Mouse (Mus musculus) frontal cortex, postnatal 36 days (tissue): ENCODE measurements around the gene Kcnj14.

Experiments
- DNase-seq, 2 experiments: peaks; one replicate each; pipeline ENCODE4 v3.0.0; 2022; ENCODE audit warnings: low spot score in 2 of 2

Kcnj14 gene

DNA sequence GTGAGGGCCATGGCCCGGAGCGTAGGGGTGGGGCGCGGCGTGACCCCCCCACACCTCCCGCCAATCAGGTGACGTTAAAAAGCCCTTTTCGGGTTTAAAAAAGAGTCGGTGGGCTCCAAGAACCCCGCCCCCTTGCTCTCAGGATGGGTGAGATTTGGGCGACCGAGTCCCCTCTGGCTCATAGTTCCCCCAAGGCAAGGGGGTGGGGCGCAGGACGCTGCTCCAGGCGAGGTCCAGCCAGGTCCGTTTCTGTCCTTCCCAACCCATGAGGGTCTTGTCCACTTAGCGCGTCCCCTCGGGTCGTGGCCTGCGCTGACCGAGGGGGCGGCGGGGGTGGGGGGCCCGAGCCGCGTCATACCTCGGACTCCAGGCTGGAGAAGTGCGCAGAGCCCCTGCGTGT, 7.8 kb upstream of the Kcnj14 start:
- no peak for DNase-seq

DNA sequence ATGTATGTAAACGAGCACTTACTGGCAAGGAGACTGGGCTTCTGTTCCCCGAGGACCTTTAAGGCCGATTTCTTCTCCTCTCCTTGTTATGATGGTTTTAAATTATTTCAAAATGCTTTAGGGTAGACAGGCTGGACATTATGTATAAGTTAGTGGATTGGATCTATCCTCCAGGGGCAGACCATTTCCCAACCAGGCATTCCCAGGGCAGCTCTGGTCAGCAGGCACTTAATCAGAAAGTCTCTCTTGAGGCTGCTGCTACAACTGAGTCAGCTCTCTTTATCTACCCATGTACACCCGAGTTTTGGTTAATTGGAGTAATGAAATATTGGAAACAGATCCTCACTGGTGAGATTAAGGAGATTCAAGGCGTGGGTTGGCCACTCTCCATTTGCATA, 6.5 kb upstream of the Kcnj14 start:
- DNase-seq = no peak

DNA sequence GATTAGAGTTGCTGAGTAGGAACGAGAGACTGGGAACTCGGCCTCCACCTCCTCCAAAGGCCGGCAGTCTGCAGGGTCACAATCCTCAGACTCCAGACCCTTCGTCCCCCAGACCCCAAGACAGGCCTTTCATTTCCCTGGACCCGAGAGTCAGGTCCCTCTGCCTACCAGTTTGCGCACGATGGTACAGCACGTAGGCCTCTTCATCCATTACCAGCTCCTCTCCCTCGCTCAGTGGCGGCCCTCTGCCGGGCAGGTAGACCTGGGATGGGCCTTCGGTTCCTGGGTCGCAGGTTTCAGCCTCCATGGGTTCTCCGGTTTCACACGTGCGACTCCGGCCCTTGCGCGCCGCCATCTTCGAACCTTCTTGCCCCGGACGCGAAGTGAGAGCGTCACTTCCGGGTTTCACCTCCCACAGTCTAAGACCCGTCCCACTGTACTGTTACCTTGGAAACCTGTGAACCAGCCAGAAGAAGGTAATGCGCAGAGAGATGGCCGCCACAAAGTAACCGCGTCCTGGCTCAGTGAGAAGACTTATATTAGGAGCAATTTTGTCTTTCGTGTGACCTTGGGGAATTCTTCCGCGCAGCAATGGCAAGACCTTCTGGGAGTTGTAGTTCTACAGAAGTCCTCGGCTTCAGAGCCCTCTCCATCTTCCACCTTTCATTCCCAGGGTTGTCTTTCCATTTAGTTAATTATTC, 6.0 kb upstream of the Kcnj14 start, which contains the start of gene Grwd1:
TSS of gene Grwd1 (minus strand) at position 518 of the 701 bp plus-strand sequence.
- DNase-seq = peak; percentile 87 to 92

DNA sequence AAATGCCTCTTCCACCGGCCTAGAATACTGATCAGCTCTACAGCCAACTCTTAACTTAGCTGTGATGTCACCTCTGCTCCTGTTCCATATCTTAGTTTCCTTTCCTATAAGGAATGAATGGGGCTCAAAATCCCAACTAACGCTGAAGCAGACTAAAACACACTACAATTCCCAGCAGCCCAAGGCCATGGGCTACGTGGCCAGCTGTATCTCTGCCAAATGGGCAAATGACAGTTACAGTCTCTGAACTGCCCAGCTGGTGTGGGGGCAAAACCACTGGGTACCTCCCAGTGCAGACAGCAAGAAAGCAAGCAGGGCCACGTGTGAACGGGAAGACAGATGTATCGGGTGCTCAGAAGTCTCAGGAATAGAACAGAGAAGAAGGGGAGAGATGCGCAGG, 2.0 kb upstream of the Kcnj14 start:
- DNase-seq = no peak

DNA sequence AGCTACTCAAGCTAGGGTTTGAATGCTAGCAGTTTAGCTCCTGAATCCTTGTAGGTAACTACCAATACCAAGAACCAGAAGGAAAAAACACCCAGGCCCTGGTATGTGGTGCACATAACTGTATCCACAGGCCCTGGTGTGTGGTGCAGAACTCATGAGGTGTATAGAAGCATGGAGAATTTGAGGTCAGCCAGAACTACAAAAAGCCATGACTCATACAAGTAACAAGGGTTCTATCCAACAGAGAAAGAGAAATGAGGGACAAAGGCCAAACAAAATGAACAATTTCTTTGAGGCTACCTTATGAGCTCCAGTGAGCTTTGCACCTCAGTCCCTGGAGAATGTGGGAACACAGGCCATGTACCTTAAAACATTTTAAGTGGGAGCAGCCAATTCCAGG, 3.7 kb downstream of the Kcnj14 start:
- no peak for DNase-seq

DNA sequence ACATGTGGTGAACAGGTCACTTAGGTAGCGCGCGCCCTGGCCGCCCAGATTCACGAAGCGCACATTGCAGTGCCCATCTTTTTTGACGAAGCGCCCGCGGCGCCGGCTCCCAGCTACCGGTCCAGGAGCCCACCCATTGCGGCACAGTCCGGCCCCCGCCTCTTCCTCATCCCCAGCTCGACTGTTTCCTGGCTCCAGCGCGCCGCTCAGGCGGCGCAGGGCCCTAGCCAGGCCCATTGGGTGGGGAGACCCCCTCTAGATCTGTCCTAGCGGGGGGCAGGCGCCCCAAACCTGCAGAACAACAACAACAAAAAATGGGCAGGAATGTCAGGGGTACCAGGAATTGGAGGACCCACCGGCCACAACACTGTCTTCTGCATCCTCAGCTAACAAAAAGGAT, 4.7 kb downstream of the Kcnj14 start:
- DNase-seq = no peak

DNA sequence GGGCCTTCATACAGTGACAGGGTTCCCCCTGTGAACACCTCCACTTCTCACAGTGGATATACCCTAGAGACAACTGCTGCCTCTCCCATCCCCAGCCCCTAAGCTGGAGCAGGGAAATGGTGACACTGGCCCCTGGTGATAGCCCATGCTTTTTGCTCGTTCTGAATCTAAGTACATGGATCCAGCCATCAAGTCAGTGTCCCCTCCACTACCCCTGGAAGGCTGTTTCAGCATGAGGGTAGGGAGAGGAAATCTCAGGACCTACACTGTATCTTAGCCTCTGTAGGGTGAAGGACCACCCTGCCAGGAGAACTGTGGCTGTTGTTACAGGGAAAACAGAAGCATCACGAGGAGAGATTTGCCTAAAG, 8.6 kb downstream of the Kcnj14 start:
- DNase-seq = no peak

DNA sequence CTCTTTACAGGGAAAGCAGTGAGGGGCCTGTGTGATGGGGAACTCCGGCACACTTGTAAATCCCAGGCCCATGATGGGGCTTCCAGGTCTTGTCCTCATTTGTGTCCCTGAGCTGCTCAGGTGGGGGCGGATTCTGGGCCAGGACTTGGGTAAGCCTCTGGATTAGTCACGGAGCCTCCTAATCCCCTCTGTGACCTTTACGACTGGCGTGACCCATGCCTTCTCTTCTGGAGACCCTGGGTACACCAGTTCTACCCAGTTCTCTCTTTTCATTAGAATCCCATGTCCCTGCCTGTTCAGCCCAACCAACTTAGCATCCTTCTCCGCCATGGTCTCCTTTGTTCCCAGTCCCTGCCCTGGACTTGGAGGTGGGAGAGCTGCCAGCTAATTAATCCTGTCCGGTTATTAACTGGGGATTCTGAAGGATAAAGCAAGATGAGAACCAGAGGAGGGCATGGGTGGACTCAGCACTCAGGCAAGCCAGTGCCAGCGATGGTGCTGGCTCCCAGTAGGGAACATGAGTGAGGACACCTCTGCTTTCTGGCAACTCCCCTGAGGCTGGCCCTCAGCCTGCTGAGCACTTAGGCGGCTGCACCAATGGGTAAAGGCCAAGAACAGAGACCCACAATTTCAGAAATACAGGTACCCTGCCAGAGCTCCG, 9.1 kb downstream of the Kcnj14 start:
- DNase-seq = no peak

DNA sequence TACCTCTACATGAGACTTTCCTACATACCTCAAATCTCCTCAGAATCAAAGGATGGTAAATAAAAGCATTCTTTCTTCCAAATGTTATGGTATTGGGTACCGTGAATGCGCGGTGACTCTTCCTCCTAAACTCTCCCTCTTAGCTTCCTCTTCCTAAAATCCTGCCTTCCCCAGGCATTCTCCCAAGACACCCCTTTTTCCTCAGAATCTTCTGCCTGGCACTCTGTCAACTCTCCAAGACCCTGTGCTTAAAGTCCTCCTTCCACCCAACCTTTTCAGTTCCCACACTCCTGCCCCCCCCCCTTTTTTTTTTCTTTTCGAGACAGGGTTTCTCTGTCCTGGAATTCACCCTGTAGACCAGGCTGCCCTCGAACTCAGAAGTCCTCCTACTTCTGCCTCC, 9.7 kb downstream of the Kcnj14 start:
- no peak for DNase-seq

DNA sequence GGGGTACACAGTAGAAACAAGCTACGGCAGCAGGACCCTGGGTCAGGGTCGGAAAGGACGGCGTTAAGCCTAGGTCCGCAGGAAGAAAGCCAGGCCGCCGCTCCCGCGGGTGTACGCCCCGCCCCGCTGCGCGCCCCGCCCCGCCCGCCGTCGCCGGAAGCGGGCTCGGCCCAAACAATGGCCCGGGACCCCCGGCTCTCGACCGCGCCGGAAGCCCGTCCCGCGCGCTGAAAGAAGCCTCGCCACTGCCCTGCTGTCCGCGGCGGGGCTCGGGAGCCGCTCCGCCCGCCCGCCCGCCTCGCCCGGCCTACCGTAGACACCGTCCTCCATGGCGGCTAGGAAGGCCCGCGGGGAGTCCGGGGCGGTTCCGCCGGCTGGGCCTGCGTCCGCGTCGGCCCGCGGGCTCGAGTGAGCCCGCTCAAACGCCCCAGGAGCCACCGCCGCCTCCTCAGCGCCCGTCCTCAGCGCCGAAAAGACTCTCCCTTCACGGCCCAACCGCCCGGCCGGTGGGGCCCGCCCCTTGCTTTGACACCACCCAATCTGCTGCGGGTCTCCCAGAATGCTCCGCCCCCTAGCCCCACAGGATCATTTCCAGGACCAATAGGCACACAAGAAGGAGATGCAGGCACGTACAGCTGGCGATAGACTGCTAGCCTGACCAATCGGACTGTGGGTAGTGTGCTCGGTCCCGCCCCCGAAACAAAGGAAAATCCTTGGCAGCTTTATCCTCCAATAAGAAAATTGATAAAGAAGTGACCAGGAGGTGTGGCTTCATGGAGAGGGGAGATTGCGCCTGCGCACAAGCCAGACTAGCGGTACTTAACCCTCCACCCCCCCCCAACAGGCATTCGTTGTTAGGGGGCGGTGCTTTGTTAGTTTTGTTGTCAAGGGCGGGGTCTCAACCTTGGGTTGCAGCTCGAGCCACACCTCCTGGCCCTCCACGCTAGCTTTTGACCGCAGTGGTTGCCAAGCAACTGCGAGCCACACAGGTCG, 10.5 kb downstream of the Kcnj14 start, which contains the start of gene Cyth2:
TSS of gene Cyth2 (minus strand) at position 795 of the 993 bp plus-strand sequence.
- peak; percentile 97 to 99 for DNase-seq

DNA sequence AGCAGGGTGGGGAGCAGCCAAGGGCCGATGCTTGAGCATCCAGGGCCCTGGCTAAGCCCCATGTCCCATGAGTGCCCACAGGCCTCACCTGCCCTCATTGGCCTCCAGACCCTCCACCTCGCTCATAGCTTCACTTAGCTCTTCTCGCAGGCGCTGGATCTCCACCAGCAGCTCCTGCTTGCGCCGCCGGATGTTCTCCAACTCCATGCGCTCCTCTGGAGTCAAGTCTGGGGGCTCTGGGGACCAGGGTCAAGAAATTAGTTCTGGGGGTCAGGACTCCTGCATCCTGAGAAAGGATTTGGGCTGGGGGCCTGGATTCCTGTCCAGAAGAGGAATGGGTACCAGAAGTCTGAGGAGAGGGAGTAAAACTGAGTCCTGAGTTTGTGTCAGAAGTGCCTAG, 11.7 kb downstream of the Kcnj14 start:
- DNase-seq = no peak

DNA sequence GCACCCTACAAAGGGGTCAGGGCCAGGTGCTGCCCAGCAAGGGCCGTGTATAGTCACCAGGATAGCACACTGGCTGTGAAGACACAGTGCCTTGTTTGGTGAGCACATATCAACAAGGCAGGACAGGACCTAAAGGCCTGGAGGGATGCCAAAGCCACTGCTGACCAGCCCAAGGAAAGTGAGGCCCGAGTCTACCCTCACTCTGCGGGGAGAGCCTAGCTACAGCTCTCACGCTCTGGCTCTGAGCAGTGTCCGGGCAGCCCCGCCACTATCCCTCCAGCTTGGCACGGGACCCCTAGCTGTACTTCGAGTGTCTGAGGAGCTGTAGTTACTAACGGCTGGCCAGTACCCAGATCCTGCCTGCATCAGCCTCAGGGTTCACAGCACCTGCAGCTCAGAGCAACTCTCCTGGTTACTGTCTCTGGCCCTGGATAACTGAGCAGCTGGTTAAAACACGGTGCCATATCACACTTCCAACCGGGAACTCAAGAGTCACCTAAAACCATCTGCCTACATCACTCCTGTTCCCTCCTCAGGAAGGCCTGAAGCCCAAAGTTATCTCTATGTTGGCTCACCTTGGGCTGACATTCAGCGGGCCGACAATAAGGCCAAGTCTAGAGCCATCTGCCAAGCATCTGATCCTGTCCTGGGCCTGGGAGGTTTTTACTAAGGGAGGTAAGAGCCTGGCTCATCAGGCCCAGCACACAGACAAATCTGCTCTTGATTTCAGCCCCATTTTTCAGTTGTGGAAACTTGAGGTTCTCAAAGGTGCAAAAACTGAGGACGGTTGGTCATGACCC, 15.1 kb downstream of the Kcnj14 start:
- no peak for DNase-seq

DNA sequence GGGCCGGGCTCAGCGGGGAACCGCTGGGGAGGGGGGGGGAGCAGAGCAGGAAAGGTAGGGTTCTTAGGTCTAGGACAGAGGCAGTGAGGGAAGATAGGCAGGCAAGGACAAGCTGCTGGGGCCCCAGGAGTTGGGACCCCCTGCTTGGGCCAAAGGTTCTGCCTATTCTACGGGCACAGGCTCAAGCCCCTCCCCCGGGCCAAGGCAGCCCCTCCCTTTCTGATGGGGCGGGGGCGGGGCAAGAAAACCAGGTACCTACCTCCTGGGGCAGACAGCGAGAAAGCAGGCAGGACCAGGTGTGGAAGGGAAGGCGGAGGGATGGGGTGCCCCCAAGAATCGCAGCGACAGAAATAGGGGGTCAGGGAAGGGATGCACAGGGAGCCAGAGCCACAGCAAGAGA, 16.1 kb downstream of the Kcnj14 start:
- DNase-seq = no peak

DNA sequence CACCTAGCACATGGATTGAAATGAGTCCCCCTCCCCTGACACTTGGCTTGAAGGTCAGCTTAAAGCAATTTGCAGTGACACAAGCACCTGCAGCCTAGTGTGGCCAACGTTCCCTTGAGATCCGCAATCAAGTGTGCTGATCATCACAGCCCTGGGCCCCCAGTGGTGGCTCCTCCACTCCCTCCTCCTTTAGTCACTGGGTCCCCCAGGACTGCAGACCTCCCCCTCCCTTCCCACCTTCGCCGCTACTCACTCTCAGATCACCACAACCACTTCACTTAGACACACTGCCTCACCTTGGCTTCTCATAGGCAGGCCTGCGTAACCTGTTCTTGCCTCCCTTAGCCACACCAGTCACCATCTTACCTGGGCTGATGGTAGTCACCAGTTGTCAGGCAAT, 18.6 kb downstream of the Kcnj14 start:
- no peak for DNase-seq

DNA sequence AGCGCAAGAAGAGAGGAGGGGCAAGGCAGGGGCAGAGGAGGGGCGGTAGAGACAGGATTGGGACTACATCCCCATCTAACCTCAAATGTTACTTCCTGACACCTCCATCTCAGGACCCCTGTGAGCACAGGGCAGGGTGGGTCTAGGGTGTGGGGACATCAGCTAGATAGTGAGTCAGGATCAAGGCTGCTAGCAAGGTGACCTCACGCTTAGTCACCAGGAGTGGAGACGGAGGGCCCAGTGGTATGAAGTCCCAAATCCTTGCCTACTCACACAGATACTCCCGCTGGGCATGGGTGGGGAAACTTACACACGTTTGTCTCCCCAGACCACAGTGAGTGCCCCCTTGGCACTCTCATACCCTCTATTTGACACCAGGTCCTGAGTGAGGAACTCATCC, 22.0 kb downstream of the Kcnj14 start:
- no peak for DNase-seq

DNA sequence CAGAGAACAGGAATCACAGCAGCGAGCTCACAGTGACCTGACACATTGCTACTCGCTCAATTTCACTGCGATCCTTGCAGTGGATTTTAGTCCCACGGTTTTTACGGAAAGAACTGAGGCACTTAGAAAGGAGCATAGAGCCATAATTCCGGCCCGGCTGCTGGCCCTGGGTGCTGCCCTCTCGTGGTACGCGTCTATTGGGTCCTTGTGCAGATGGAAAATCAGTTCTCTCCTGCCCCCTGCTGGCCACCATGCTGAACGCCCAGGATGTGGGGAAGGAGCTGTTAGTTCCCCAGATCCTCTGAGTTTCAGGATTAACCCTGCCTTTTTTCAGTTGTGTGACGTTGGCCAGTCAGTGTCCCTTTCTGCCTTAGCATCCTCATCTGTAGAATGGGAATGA, 23.2 kb downstream of the Kcnj14 start:
- peak; percentile 93 to 94 for DNase-seq

DNA sequence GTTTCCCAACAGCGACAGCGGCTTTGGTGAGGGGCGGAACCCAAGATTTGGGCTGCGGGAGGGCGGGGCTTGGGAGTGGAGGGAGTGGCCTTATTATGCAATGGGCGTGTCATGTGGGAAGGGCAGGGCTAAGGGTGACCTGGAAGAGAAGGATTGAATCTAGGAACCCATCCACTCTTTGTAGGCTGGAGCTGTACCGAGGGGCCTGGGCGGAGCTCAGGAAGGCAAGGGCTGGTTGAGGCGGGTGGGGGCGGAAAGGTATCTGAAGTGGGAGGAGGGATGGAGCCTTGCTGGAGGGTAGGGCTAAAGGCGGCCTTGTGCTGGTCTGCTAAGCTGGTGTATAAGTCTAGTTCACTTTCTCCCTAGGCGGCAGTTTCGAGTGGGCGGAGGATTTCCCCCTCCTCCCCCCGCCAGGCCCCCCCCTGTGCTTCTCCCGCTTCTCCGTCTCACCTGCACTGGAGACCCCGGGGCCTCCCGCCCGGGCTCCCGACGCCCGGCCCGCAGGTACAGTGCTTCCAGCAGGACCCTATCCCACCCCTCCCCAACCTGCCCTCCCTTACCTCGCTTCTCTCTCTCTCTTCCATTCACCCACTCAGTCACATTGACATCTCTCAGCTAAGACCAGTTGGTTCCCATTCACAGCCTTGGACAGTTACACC, 23.9 kb downstream of the Kcnj14 start:
- DNase-seq = no peak

DNA sequence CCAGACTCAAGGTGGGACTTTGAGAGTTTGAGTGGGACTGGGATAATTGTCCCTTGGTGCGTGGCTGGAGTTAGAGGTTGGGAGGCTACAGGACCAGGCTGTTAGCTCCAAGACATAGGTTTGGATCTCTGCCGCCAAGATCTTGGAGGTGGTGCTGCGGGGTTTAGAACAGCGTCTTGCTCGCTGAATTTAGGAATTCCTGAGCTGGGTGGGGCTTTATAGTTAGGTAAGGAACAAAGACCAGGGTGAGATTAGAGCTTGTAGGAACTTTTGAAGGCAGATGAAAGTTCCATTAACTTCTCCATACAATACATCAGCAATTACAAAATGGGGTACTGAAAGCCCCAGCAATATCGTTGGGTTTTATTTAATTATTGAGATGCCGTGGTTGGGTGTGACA, 24.6 kb downstream of the Kcnj14 start:
- no peak for DNase-seq

DNA sequence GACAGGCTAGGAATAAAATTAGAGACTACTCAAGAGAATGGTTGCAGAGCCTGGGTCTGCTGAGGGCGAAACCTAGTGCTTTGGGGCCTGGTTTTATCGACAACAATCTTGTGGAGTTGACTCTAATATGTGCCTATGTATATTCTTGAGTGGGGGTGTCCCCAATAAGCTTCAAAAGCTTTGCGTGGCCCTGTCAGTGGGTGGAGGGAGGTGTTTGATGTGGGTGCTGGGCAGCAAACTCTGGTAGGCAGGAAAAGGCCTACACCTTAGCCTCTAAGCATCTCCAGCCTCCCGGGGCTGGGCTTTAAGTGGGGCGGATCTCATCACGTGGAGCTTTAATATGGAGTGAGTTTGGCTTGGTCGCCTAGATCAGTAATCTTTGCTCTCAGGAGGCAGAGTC, 25.7 kb downstream of the Kcnj14 start:
- no peak for DNase-seq

DNA sequence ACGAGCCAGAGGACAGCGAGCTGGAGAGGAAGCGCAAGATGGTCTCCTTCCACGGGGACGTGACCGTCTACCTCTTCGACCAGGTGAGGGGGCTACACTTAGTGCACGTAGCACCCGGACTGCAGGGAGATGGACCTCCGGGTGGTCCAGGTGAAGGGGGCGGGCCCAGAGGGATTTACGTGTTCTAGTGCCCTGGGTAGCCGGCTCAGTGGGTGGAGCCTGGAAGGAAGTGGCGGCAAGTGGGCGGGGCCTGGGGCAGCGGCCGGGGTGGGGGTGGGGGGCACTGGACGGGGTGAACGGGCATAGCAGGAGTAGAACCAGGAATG, 26.1 kb downstream of the Kcnj14 start:
- DNase-seq = no peak
